Mouse (Mus musculus): ENCODE results near the gene Muc5ac.
"Not testable (repeated sequence)": the region's sequence is repeated elsewhere in the genome, so short reads cannot be mapped to it uniquely, and the experiment has no call there.

The Muc5ac gene

GRCm38 (mm10) chr7:141788677-141789452 lies at the start of gene Muc5ac:
TSS of gene Muc5ac (plus strand) at chr7:141788972.
- no peak for DNase-seq

- no peak for DNase-seq
These were observed 41.2 kb upstream of the Muc5ac start for GRCm38 (mm10) chr7:141747451-141748100.

- no peak for DNase-seq
These were observed 36.3 kb upstream of the Muc5ac start for GRCm38 (mm10) chr7:141752513-141752912.

GRCm38 (mm10) chr7:141755831-141756230 lies 32.9 kb upstream of the Muc5ac start:
- peak; percentile 78 to 81 for DNase-seq

GRCm38 (mm10) chr7:141758291-141758690 lies 30.5 kb upstream of the Muc5ac start:
- DNase-seq = no peak

- no peak for DNase-seq
These were observed 18.3 kb upstream of the Muc5ac start for GRCm38 (mm10) chr7:141770521-141770920.

GRCm38 (mm10) chr7:141770988-141771387 lies 17.8 kb upstream of the Muc5ac start:
- DNase-seq = no peak

- DNase-seq = no peak
These were observed 16.7 kb upstream of the Muc5ac start for GRCm38 (mm10) chr7:141772058-141772557.

GRCm38 (mm10) chr7:141774855-141775254 lies 13.9 kb upstream of the Muc5ac start:
- DNase-seq = no peak

GRCm38 (mm10) chr7:141776199-141776598 lies 12.6 kb upstream of the Muc5ac start:
- DNase-seq = no peak

GRCm38 (mm10) chr7:141794251-141794650 lies 5.5 kb downstream of the Muc5ac start:
- no peak for DNase-seq

GRCm38 (mm10) chr7:141803206-141803605 lies 14.4 kb downstream of the Muc5ac start:
- DNase-seq = no peak

GRCm38 (mm10) chr7:141805384-141805783 lies 16.6 kb downstream of the Muc5ac start:
- no peak for DNase-seq

- DNase-seq = not testable (repeated sequence)
These were observed 19.1 kb downstream of the Muc5ac start for GRCm38 (mm10) chr7:141807823-141808222.

GRCm38 (mm10) chr7:141809933-141810332 lies 21.2 kb downstream of the Muc5ac start:
- DNase-seq = not testable (repeated sequence)

GRCm38 (mm10) chr7:141813321-141813720 lies 24.5 kb downstream of the Muc5ac start:
- no peak for DNase-seq

- DNase-seq = peak in 1 of 2 experiments; percentile 18
These were observed 26.6 kb downstream of the Muc5ac start for GRCm38 (mm10) chr7:141815361-141815760.

GRCm38 (mm10) chr7:141817355-141818075 lies 28.7 kb downstream of the Muc5ac start:
- peak; percentile 71 to 78 for DNase-seq

GRCm38 (mm10) chr7:141818267-141818666 lies 29.5 kb downstream of the Muc5ac start:
- DNase-seq = peak; percentile 32 to 33

- DNase-seq = no peak
These were observed 34.0 kb downstream of the Muc5ac start for GRCm38 (mm10) chr7:141822582-141823261.

GRCm38 (mm10) chr7:141823699-141824098 lies 34.9 kb downstream of the Muc5ac start:
- DNase-seq = no peak

- DNase-seq = no peak
These were observed 35.6 kb downstream of the Muc5ac start for GRCm38 (mm10) chr7:141824398-141824797.

GRCm38 (mm10) chr7:141835941-141836340 lies 47.2 kb downstream of the Muc5ac start:
- DNase-seq = peak; percentile 10 to 44

Measured in kidney, postnatal 4 days (tissue).